Mouse (Mus musculus): ENCODE results near the gene Sik2. TPM values are rescaled to one million over a fixed set of nuclear protein-coding genes. Genes with fewer than 3 reads are reported as not detected.

The Sik2 gene
- polyA plus RNA-seq (2011; ENCODE audit: insufficient read depth, insufficient read length, low read depth, missing spikeins): 13.5 and 14.9 TPM in 2 replicates

DNA sequence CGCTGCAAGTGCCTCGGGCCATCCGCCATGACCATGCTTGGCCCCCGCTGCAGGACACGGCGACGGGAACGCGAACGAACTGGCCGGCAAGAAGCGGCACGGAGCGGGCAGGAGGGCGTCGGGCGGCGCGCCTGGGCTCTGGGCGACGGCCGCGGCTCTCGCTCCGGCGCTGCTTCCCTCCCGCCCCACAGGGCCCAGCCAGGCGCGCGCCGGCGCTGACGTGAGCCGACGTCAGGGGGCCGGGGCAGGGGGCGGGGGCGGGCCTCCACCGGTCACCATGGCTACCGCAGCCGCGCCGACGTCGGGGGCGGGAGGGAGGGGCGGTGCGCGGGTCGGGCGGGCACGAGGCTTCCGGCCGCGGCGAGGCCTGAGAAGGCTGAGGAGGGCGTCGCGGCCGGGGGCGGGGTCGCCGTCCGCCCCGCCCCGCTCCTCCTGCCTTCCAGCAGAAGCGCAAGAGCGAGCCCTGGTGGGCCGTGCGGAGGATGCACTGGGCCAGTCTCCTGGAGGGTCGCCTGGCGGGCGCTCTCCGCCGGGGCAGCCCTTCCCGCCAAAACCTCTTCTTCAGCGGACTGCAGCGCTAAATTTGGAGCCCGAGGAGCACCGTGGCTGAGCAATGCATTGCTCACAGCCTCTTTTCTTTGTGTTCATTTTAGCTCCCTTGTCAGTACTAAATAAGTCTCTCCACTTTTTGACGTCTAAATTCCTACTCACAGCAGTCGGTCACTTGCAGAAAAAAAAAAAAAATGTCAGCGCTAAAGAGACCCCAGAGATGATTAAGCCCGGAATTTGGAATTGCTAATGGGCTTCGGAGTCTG is at the start of gene Sik2:
Gene Sik2 (minus strand): TSS at position 233 of the 815 bp plus-strand sequence.
- Histone ChIP-seq H3K9ac (ENCODE audit: low read depth, poor library complexity, severe bottlenecking) (peak within 1 kb of the TSS; percentile 76), H3K4me1 (ENCODE audit: control insufficient read depth, insufficient read depth, low read length) (no peaks in the 10 kb centered on the region)
- peak; percentile 72 for TF ChIP-seq CTCF (IDR thresholded peaks at IDR 0.05; ENCODE audit: low read depth, low read length)
- no peak for TF ChIP-seq EP300 (IDR thresholded peaks at IDR 0.05; ENCODE audit: insufficient read depth, low read depth, low read length)

DNA sequence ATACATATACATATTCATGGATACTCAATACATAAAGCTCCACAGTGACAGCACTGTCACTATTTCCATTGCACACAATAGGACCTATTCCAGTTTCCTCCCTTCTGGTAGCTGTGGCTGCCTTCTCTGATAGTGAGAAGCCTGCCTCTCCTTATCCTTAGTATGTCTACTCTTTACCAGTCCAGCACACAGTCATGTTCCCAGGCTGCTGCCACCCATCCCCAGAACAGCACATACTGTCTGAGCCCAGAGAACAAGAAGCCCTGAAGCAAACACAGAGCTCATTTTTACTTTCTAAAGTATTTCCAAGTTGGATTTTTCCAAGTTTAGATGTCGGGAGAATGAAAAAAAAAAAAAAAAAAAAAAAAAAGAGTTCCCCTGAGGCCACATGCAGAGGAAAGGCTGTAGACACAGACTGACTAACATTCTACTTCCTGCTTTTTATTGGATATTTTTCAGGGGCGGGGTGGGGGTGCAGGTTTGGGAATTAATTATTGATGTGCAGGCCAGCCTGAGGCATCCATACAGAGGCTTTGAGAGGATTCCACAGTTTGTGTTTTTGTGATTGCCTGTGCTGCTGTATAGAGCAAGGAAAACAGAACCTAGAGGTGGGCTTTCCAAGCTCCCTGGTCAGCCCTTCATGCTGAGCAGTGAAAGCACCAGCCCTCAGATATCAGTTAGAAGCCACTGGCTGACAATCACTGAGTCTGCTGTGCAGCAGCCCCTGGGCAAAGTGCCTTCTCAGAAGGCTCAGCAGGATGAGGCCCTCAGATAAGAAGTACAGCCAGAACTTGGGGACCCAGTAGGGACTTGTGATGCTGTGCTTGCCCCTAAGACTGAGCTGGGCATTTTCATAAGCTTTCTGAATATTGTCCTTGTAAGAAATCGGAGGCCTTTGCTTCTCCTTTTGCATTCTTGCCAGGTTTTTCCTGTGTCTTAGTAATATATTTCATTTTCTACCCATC is 47.8 kb upstream of the Sik2 start:
- Histone ChIP-seq H3K36me3 (ENCODE audit: control insufficient read depth, insufficient read depth, low read length, poor library complexity, severe bottlenecking) (no peaks in the 10 kb centered on the region), H3K9ac (ENCODE audit: low read depth, poor library complexity, severe bottlenecking) (no peak overlapping the region), H3K27ac (ENCODE audit: insufficient read depth, low read length) (no peak overlapping the region), H3K27me3 (ENCODE audit: control insufficient read depth, insufficient read depth, low read length, poor library complexity, severe bottlenecking) (no peaks in the 10 kb centered on the region), H3K4me3 (ENCODE audit: low read depth, low read length) (no peak overlapping the region), H3K4me1 (ENCODE audit: control insufficient read depth, insufficient read depth, low read length) (no peaks in the 10 kb centered on the region), H3K9me3 (replicated peaks; ENCODE audit: control insufficient read depth, insufficient read depth, low read length, poor library complexity, severe bottlenecking) (no peaks in the 10 kb centered on the region)
- TF ChIP-seq CTCF (IDR thresholded peaks at IDR 0.05; ENCODE audit: low read depth, low read length) (no peak), POLR2A (IDR thresholded peaks at IDR 0.05; ENCODE audit: insufficient read depth, low read length) (no peak), EP300 (IDR thresholded peaks at IDR 0.05; ENCODE audit: insufficient read depth, low read depth, low read length) (no peak)

More for the DNA sequence above, at the start of gene Sik2:
- no peaks in the 10 kb centered on the region; the same call in 1 of the 2 replicates for H3K27me3 ChIP-seq (ENCODE audit: control insufficient read depth, insufficient read depth, low read length, poor library complexity, severe bottlenecking)
- no peak within 1 kb of the TSS for H3K27ac ChIP-seq (ENCODE audit: insufficient read depth, low read length)
- peak within 1 kb of the TSS; percentile 97 for H3K4me3 ChIP-seq (ENCODE audit: low read depth, low read length)
- no peaks in the 10 kb centered on the region for H3K9me3 ChIP-seq (replicated peaks; ENCODE audit: control insufficient read depth, insufficient read depth, low read length, poor library complexity, severe bottlenecking)
- H3K36me3 ChIP-seq (ENCODE audit: control insufficient read depth, insufficient read depth, low read length, poor library complexity, severe bottlenecking): no peaks in the 10 kb centered on the region

DNA sequence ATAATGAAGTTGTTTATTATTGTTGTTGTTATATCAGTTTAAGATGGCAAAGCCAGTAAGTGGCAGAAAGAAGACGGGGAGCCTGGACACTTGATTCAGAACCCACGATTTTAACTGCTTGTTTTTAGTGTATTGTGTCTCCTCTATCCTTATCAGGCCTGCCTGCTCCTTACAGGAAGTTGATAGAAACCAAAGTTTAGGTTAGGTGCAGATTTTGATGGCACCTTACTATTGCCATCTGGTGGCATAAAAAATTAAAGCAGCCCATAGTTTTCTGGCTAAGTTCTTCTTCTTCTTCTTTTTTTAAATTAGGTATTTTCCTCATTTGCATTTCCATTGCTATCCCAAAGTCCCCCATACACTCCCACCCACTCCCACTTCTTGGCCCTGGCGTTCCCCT is 43.3 kb upstream of the Sik2 start:
- Histone ChIP-seq H3K4me1 (ENCODE audit: control insufficient read depth, insufficient read depth, low read length) (no peaks in the 10 kb centered on the region), H3K9ac (ENCODE audit: low read depth, poor library complexity, severe bottlenecking) (no peak overlapping the region), H3K4me3 (ENCODE audit: low read depth, low read length) (no peak overlapping the region), H3K36me3 (ENCODE audit: control insufficient read depth, insufficient read depth, low read length, poor library complexity, severe bottlenecking) (no peaks in the 10 kb centered on the region), H3K27me3 (ENCODE audit: control insufficient read depth, insufficient read depth, low read length, poor library complexity, severe bottlenecking) (no peaks in the 10 kb centered on the region), H3K27ac (ENCODE audit: insufficient read depth, low read length) (no peak overlapping the region), H3K9me3 (replicated peaks; ENCODE audit: control insufficient read depth, insufficient read depth, low read length, poor library complexity, severe bottlenecking) (no peaks in the 10 kb centered on the region)
- TF ChIP-seq POLR2A (IDR thresholded peaks at IDR 0.05; ENCODE audit: insufficient read depth, low read length) (no peak), EP300 (IDR thresholded peaks at IDR 0.05; ENCODE audit: insufficient read depth, low read depth, low read length) (no peak), CTCF (IDR thresholded peaks at IDR 0.05; ENCODE audit: low read depth, low read length) (no peak)

DNA sequence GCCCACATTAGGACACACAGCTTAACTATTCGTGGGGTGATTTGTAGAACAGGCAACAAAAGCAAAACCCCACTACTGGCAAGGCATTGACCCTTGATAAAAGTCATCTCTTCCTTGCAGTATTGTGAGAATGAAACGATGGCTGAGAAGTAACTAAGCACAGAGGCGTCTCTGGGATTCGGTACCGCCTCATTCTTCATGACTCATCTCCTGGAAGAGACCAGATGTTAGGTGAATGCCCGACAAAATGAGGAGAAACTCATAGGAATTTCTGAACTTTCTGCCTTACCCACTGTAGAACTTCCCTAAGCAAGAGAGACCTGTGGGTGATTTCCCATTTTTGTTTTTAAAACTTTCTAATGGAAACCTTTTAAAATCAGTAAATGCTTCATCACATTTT is 33.3 kb upstream of the Sik2 start:
- no peak for TF ChIP-seq CTCF (IDR thresholded peaks at IDR 0.05; ENCODE audit: low read depth, low read length)
- no peak for TF ChIP-seq POLR2A (IDR thresholded peaks at IDR 0.05; ENCODE audit: insufficient read depth, low read length)
- TF ChIP-seq EP300 (IDR thresholded peaks at IDR 0.05; ENCODE audit: insufficient read depth, low read depth, low read length): no peak

DNA sequence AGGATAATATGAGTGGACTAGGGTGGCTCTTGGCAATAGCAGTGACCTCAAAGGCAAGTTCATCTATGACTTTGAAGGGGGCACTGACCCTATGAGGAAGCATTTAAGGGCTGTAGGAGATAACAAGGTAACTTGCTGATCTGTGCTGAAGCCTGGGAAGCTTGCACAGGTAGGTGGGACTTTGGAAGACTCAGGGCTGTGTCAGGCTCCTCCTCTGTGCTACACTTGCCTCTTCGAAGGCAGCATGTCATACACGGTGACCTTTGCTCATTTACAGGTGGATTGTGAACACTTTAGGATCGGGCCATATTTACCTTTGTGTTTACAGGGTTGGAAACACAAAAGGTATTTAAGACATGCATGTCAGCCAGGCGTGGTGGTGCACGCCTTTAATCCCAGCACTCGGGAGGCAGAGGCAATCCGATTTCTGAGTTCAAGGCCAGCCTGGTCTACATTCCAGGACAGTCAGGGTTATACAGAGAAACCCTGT is 32.7 kb upstream of the Sik2 start:
- Histone ChIP-seq H3K9ac (ENCODE audit: low read depth, poor library complexity, severe bottlenecking) (no peak overlapping the region), H3K27me3 (ENCODE audit: control insufficient read depth, insufficient read depth, low read length, poor library complexity, severe bottlenecking) (no peaks in the 10 kb centered on the region), H3K36me3 (ENCODE audit: control insufficient read depth, insufficient read depth, low read length, poor library complexity, severe bottlenecking) (no peaks in the 10 kb centered on the region), H3K4me3 (ENCODE audit: low read depth, low read length) (no peak overlapping the region), H3K4me1 (ENCODE audit: control insufficient read depth, insufficient read depth, low read length) (no peaks in the 10 kb centered on the region), H3K27ac (ENCODE audit: insufficient read depth, low read length) (no peak overlapping the region), H3K9me3 (replicated peaks; ENCODE audit: control insufficient read depth, insufficient read depth, low read length, poor library complexity, severe bottlenecking) (no peaks in the 10 kb centered on the region)
- TF ChIP-seq POLR2A (IDR thresholded peaks at IDR 0.05; ENCODE audit: insufficient read depth, low read length): no peak
- no peak for TF ChIP-seq EP300 (IDR thresholded peaks at IDR 0.05; ENCODE audit: insufficient read depth, low read depth, low read length)
- TF ChIP-seq CTCF (IDR thresholded peaks at IDR 0.05; ENCODE audit: low read depth, low read length): no peak

More for the DNA sequence above, 33.3 kb upstream of the Sik2 start:
- H3K27ac ChIP-seq (ENCODE audit: insufficient read depth, low read length): no peak overlapping the region
- no peak overlapping the region for H3K4me3 ChIP-seq (ENCODE audit: low read depth, low read length)
- no peak overlapping the region for H3K9ac ChIP-seq (ENCODE audit: low read depth, poor library complexity, severe bottlenecking)
- H3K9me3 ChIP-seq (replicated peaks; ENCODE audit: control insufficient read depth, insufficient read depth, low read length, poor library complexity, severe bottlenecking): no peaks in the 10 kb centered on the region
- no peaks in the 10 kb centered on the region for H3K27me3 ChIP-seq (ENCODE audit: control insufficient read depth, insufficient read depth, low read length, poor library complexity, severe bottlenecking)
- no peaks in the 10 kb centered on the region for H3K36me3 ChIP-seq (ENCODE audit: control insufficient read depth, insufficient read depth, low read length, poor library complexity, severe bottlenecking)
- no peaks in the 10 kb centered on the region for H3K4me1 ChIP-seq (ENCODE audit: control insufficient read depth, insufficient read depth, low read length)

All from ES-Bruce4 (cell line).